Mouse (Mus musculus) liver, adult (tissue): ENCODE results near the gene Slc35e2.
"Not testable (repeated sequence)": the region's sequence is repeated elsewhere in the genome, so short reads cannot be mapped to it uniquely, and the experiment has no call there.

Experiments used
- GATA4 ChIP-seq: IDR thresholded peaks from 2 replicates; pipeline ENCODE4 v1.6.1; 2014; ENCODE audit warnings: mild to moderate bottlenecking, low read length; ENCODE audit not compliant: insufficient replicate concordance

Gene Slc35e2

GRCm38 (mm10) chr4:155598536-155598935, 2.7 kb upstream of the Slc35e2 start:
- no peak for TF ChIP-seq GATA4

GRCm38 (mm10) chr4:155599901-155600825, 1.1 kb upstream of the Slc35e2 start:
- no peak for TF ChIP-seq GATA4

GRCm38 (mm10) chr4:155601997-155602456, 811 bp downstream of the Slc35e2 start:
- no peak for TF ChIP-seq GATA4

GRCm38 (mm10) chr4:155602753-155603152, 1.5 kb downstream of the Slc35e2 start:
- no peak for TF ChIP-seq GATA4

- TF ChIP-seq GATA4: no peak
Measured at GRCm38 (mm10) chr4:155603801-155604200, 2.6 kb downstream of the Slc35e2 start.

GRCm38 (mm10) chr4:155605132-155605531, 3.9 kb downstream of the Slc35e2 start:
- peak; percentile 95 for TF ChIP-seq GATA4

GRCm38 (mm10) chr4:155606825-155607224, 5.6 kb downstream of the Slc35e2 start:
- TF ChIP-seq GATA4: no peak

GRCm38 (mm10) chr4:155611860-155612259, 10.6 kb downstream of the Slc35e2 start:
- no peak for TF ChIP-seq GATA4

- TF ChIP-seq GATA4: no peak
Measured at GRCm38 (mm10) chr4:155613264-155613663, 12.0 kb downstream of the Slc35e2 start.

GRCm38 (mm10) chr4:155618321-155618720, 17.1 kb downstream of the Slc35e2 start:
- TF ChIP-seq GATA4: no peak

GRCm38 (mm10) chr4:155624338-155625291, 23.4 kb downstream of the Slc35e2 start, which contains the start of gene Cdk11b:
Cdk11b (plus strand) TSS chr4:155624854.
- peak; percentile 71; the same call in 1 of the 2 replicates for TF ChIP-seq GATA4

- TF ChIP-seq GATA4: no peak
Measured at GRCm38 (mm10) chr4:155630267-155630666, 29.1 kb downstream of the Slc35e2 start.

- TF ChIP-seq GATA4: no peak
Measured at GRCm38 (mm10) chr4:155635766-155636499, 34.7 kb downstream of the Slc35e2 start.

GRCm38 (mm10) chr4:155643531-155643930, 42.3 kb downstream of the Slc35e2 start:
- TF ChIP-seq GATA4: no peak

GRCm38 (mm10) chr4:155645308-155645707, 44.1 kb downstream of the Slc35e2 start, which contains the start of gene Gm10563:
Gm10563 (minus strand) TSS chr4:155645408.
- TF ChIP-seq GATA4: not testable (repeated sequence)
